Mouse (Mus musculus) c-Kit-positive CD71-positive TER-119-positive erythroid progenitor cells, embryonic 14.5 days (primary cell): Measurements from ENCODE around the gene Pate2.

Experiments used
- DNase-seq: peaks from one replicate; pipeline ENCODE4 v3.0.0-alpha.2; 2013; ENCODE audit warnings: low spot score

The Pate2 gene

GRCm38 (mm10) chr9:35569571-35570534 lies at the start of gene Pate2, which contains the start of gene Hyls1:
TSS of gene Pate2 (plus strand) at chr9:35570284.
TSS of gene Hyls1 (minus strand) at chr9:35570398.
- peak; percentile 96 for DNase-seq

- DNase-seq = no peak
Measured at GRCm38 (mm10) chr9:35520631-35521348, 49.3 kb upstream of the Pate2 start.

- no peak for DNase-seq
Measured at GRCm38 (mm10) chr9:35522241-35522640, 47.8 kb upstream of the Pate2 start.

- DNase-seq = no peak
Measured at GRCm38 (mm10) chr9:35522821-35523515, 47.1 kb upstream of the Pate2 start.

GRCm38 (mm10) chr9:35523541-35523940 lies 46.5 kb upstream of the Pate2 start:
- no peak for DNase-seq

- peak; percentile 29 for DNase-seq
Measured at GRCm38 (mm10) chr9:35523941-35524411, 46.1 kb upstream of the Pate2 start.

GRCm38 (mm10) chr9:35529141-35529540 lies 40.9 kb upstream of the Pate2 start:
- DNase-seq = no peak

GRCm38 (mm10) chr9:35529796-35530195 lies 40.3 kb upstream of the Pate2 start:
- DNase-seq = no peak

GRCm38 (mm10) chr9:35533266-35533665 lies 36.8 kb upstream of the Pate2 start:
- DNase-seq = no peak

- DNase-seq = peak; percentile 33
Measured at GRCm38 (mm10) chr9:35535110-35535509, 35.0 kb upstream of the Pate2 start.

- no peak for DNase-seq
Measured at GRCm38 (mm10) chr9:35535876-35536275, 34.2 kb upstream of the Pate2 start.

- DNase-seq = no peak
Measured at GRCm38 (mm10) chr9:35539001-35539750, 30.9 kb upstream of the Pate2 start.

GRCm38 (mm10) chr9:35541024-35541423 lies 29.1 kb upstream of the Pate2 start:
- no peak for DNase-seq

GRCm38 (mm10) chr9:35541488-35541887 lies 28.6 kb upstream of the Pate2 start:
- peak; percentile 61 for DNase-seq

GRCm38 (mm10) chr9:35541941-35542340 lies 28.1 kb upstream of the Pate2 start:
- no peak for DNase-seq

GRCm38 (mm10) chr9:35543099-35543860 lies 26.8 kb upstream of the Pate2 start:
- DNase-seq = no peak

GRCm38 (mm10) chr9:35544666-35545065 lies 25.4 kb upstream of the Pate2 start:
- DNase-seq = no peak

GRCm38 (mm10) chr9:35545704-35546103 lies 24.4 kb upstream of the Pate2 start:
- no peak for DNase-seq

- no peak for DNase-seq
Measured at GRCm38 (mm10) chr9:35546745-35547144, 23.3 kb upstream of the Pate2 start.

GRCm38 (mm10) chr9:35548455-35548854 lies 21.6 kb upstream of the Pate2 start:
- DNase-seq = no peak
